Mouse (Mus musculus) cerebellum, adult 8-10 months (tissue): ENCODE results near the gene Tmem101.
A peak's percentile ranks its signal among the peaks of the same experiment; 100 is the strongest.
"Not testable (repeated sequence)": the region's sequence is repeated elsewhere in the genome, so short reads cannot be mapped to it uniquely, and the experiment has no call there.

Source experiments
- DNase-seq: peaks from one replicate; pipeline ENCODE4 v3.0.0; 2022

Tmem101 gene

GRCm38 (mm10) chr11:102156039-102156785 lies at the start of gene Tmem101:
Gene Tmem101 (minus strand): TSS chr11:102156404.
- DNase-seq, result peak; percentile 86

GRCm38 (mm10) chr11:102201408-102201821 lies 45.2 kb upstream of the Tmem101 start:
- DNase-seq, result no peak

GRCm38 (mm10) chr11:102199856-102200255 lies 43.7 kb upstream of the Tmem101 start:
- peak; percentile 15 for DNase-seq

- no peak for DNase-seq
Observed at GRCm38 (mm10) chr11:102198245-102198644, 42.0 kb upstream of the Tmem101 start.

- DNase-seq, result peak; percentile 18
Observed at GRCm38 (mm10) chr11:102196018-102196797, 40.0 kb upstream of the Tmem101 start.

- no peak for DNase-seq
Observed at GRCm38 (mm10) chr11:102193657-102194440, 37.6 kb upstream of the Tmem101 start.

- no peak for DNase-seq
Observed at GRCm38 (mm10) chr11:102190848-102191247, 34.6 kb upstream of the Tmem101 start.

- DNase-seq, result peak; percentile 85
Observed at GRCm38 (mm10) chr11:102189461-102190436, 33.5 kb upstream of the Tmem101 start, which contains the start of gene G6pc3. Gene G6pc3 (plus strand): TSS chr11:102189620.

GRCm38 (mm10) chr11:102188980-102189379 lies 32.8 kb upstream of the Tmem101 start:
- DNase-seq, result no peak

GRCm38 (mm10) chr11:102186235-102186634 lies 30.0 kb upstream of the Tmem101 start:
- DNase-seq, result no peak

- no peak for DNase-seq
Observed at GRCm38 (mm10) chr11:102185677-102186076, 29.5 kb upstream of the Tmem101 start.

- peak; percentile 96 for DNase-seq
Observed at GRCm38 (mm10) chr11:102184646-102185495, 28.7 kb upstream of the Tmem101 start, which contains the start of gene Lsm12. Gene Lsm12 (minus strand): TSS chr11:102185296.

GRCm38 (mm10) chr11:102184253-102184645 lies 28.0 kb upstream of the Tmem101 start:
- DNase-seq, result no peak

GRCm38 (mm10) chr11:102179836-102180235 lies 23.6 kb upstream of the Tmem101 start:
- no peak for DNase-seq

- DNase-seq, result no peak
Observed at GRCm38 (mm10) chr11:102168689-102169088, 12.5 kb upstream of the Tmem101 start.

GRCm38 (mm10) chr11:102167539-102167938 lies 11.3 kb upstream of the Tmem101 start:
- no peak for DNase-seq

- peak; percentile 53 for DNase-seq
Observed at GRCm38 (mm10) chr11:102165971-102166722, 9.9 kb upstream of the Tmem101 start.

GRCm38 (mm10) chr11:102159781-102160180 lies 3.6 kb upstream of the Tmem101 start:
- DNase-seq, result peak; percentile 65

- DNase-seq, result not testable (repeated sequence)
Observed at GRCm38 (mm10) chr11:102158024-102158423, 1.8 kb upstream of the Tmem101 start.

GRCm38 (mm10) chr11:102156786-102157089 lies 534 bp upstream of the Tmem101 start:
- DNase-seq, result no peak
